Mouse (Mus musculus) liver, embryonic 15.5 days (tissue): Measurements from ENCODE around the gene Lamtor1. TPM values are rescaled to one million over a fixed set of nuclear protein-coding genes. Genes with fewer than 3 reads are reported as not detected.

Source experiments
- ATAC-seq: fragments of 200-750 bp; cut with Nextera tagmentation; 2 replicates; pipeline ENCODE4 v1.8.0; 2017; ENCODE audit warnings: moderate number of reproducible peaks, mild to moderate bottlenecking, moderate library complexity; ENCODE audit not compliant: insufficient read depth
- H3K27ac ChIP-seq: fragments of 300-500 bp; sonication (generic); replicated peaks from 2 replicates; pipeline ENCODE4 v1.5.1; 2015; ENCODE audit warnings: mild to moderate bottlenecking, inconsistent platforms
- H3K27me3 ChIP-seq: fragments of 300-500 bp; sonication (generic); 2 replicates; pipeline ENCODE4 v1.6.1; 2015; ENCODE audit warnings: mild to moderate bottlenecking, inconsistent platforms
- H3K36me3 ChIP-seq: fragments of 300-500 bp; sonication (generic); replicated peaks from 2 replicates; pipeline ENCODE4 v1.6.1; 2015; ENCODE audit warnings: moderate library complexity, mild to moderate bottlenecking, inconsistent platforms
- H3K4me1 ChIP-seq: fragments of 300-500 bp; sonication (generic); replicated peaks from 2 replicates; pipeline ENCODE4 v1.6.1; 2015; ENCODE audit warnings: inconsistent platforms
- H3K4me2 ChIP-seq: fragments of 300-500 bp; sonication (generic); 2 replicates; pipeline ENCODE4 v1.6.1; 2015; ENCODE audit warnings: moderate library complexity, mild to moderate bottlenecking, inconsistent platforms
- H3K4me3 ChIP-seq: fragments of 300-500 bp; sonication (generic); replicated peaks from 2 replicates; pipeline ENCODE4 v1.5.1; 2015; ENCODE audit warnings: mild to moderate bottlenecking, inconsistent platforms
- H3K9ac ChIP-seq: fragments of 300-500 bp; sonication (generic); 2 replicates; pipeline ENCODE4 v1.6.1; 2015; ENCODE audit warnings: moderate library complexity, mild to moderate bottlenecking, inconsistent platforms
- H3K9me3 ChIP-seq: fragments of 300-500 bp; sonication (generic); replicated peaks from 2 replicates; pipeline ENCODE4 v1.6.1; 2016; ENCODE audit warnings: inconsistent platforms
- WGBS: fragments of 180-500 bp; shearing (Covaris S2); methylation state at CpG from one replicate; pipeline ENCODE4 v1.1.7; 2015; ENCODE audit warnings: mixed read lengths; ENCODE audit not compliant: insufficient replicate concordance; 5-methylcytosine and 5-hydroxymethylcytosine counted together
- microRNA-seq: library from miRNA; unstranded; fragments of <30 nt; microRNA quantifications from one replicate; pipeline ENCODE4, GENCODE M21; 2016
- polyA plus RNA-seq: library from polyadenylated mRNA; unstranded; fragments of >200 nt; fragmentation: Nextera tagmentation; extraction: Ambion mirVana; gene quantifications from 2 replicates; pipeline ENCODE4 v1.2.1, GENCODE M21; 2015

Gene Lamtor1
- polyA plus RNA-seq, 1 experiment from 2014 or later: 69.0 TPM

GRCm38 (mm10) chr7:101971721-101972120 lies 66.0 kb downstream of the Lamtor1 start:
- whole genome bisulfite sequencing: 38% methylated on average over 2 of the region's 2 CpGs

GRCm38 (mm10) chr7:101973730-101974129 lies 68.0 kb downstream of the Lamtor1 start:
- H3K27me3 ChIP-seq: no peaks in the 10 kb centered on the region
- no peak for ATAC-seq
- 50% methylated on average over 3 of the region's 3 CpGs for WGBS
- H3K9ac ChIP-seq: no peak overlapping the region
- no peaks in the 10 kb centered on the region for H3K9me3 ChIP-seq
- no peak overlapping the region for H3K27ac ChIP-seq
- H3K36me3 ChIP-seq: peaks cover 11% of the 10 kb centered on the region
- H3K4me1 ChIP-seq: peaks cover 52% of the 10 kb centered on the region
- H3K4me2 ChIP-seq: no peak overlapping the region
- no peak overlapping the region for H3K4me3 ChIP-seq

More at GRCm38 (mm10) chr7:101971721-101972120, 66.0 kb downstream of the Lamtor1 start:
- Histone ChIP-seq H3K4me3 (peak overlapping the region; percentile 71; the same call in 1 of the 2 replicates), H3K9me3 (no peaks in the 10 kb centered on the region), H3K27ac (peak overlapping the region; percentile 89), H3K4me2 (peak overlapping the region; percentile 98), H3K4me1 (peaks cover 64% of the 10 kb centered on the region), H3K9ac (peak overlapping the region; percentile 69; the same call in 1 of the 2 replicates), H3K27me3 (no peaks in the 10 kb centered on the region), H3K36me3 (peaks cover 1% of the 10 kb centered on the region; the same call in 1 of the 2 replicates)
- ATAC-seq: no peak

DNA sequence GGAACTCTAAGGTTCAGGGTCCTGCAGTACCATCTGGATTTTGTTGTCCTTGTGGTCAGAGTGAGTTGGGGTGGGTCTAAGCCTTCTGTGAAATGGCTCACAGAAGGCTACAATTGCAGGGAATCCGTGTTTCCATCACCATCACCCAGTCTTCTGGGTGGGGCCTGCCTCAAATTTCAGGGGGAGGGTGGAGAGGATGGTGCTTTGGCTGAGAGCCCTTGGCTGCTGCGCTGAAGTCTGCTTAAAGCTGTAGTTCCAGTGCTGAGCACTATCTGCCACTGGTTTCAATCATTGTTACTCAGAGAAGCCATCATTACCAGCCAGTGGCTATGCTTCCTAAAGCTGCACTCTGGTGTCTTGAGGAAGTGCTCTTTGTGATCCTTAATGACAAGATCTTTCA lies 68.8 kb downstream of the Lamtor1 start:
- Histone ChIP-seq H3K4me1 (peaks cover 45% of the 10 kb centered on the region), H3K4me3 (no peak overlapping the region)
- WGBS: 65% methylated on average over 2 of the region's 2 CpGs

More for the DNA sequence above, 68.8 kb downstream of the Lamtor1 start:
- Histone ChIP-seq H3K27ac (no peak overlapping the region), H3K9me3 (no peaks in the 10 kb centered on the region), H3K9ac (no peak overlapping the region), H3K36me3 (peaks cover 14% of the 10 kb centered on the region), H3K27me3 (no peaks in the 10 kb centered on the region), H3K4me2 (no peak overlapping the region)
- no peak for ATAC-seq

Small RNA genes within 50 kb of the gene (microRNA-seq; reads per million reads assigned to microRNA genes)
- gene Gm22655: not detected

Other genes with a start within 250 kb of the Lamtor1 start
- gene Clpb, start 242.3 kb upstream of the Lamtor1 start, polyA plus RNA-seq: 23.2 and 23.9 TPM in 2 replicates
- not detected in 2 replicates for gene Phox2a, start 87.6 kb upstream of the Lamtor1 start, polyA plus RNA-seq
- 6.3 and 7.0 TPM in 2 replicates for gene Inppl1, start 67.7 kb upstream of the Lamtor1 start, polyA plus RNA-seq
- 6.1 and 7.7 TPM in 2 replicates for gene Folr2, start 48.7 kb upstream of the Lamtor1 start, polyA plus RNA-seq
- gene Anapc15, start 42.2 kb upstream of the Lamtor1 start, polyA plus RNA-seq: 44.5 and 48.0 TPM in 2 replicates
- gene Folr1, start 35.1 kb upstream of the Lamtor1 start, polyA plus RNA-seq: 0.24 and 0.62 TPM in 2 replicates
- 0.08 and 0.15 TPM in 2 replicates for gene Tomt, start 455 bp downstream of the Lamtor1 start, polyA plus RNA-seq
- 1.6 and 1.7 TPM in 2 replicates for gene Lrrc51, start 28.0 kb downstream of the Lamtor1 start, polyA plus RNA-seq
- 30.1 and 33.6 TPM in 2 replicates for gene Numa1, start 28.2 kb downstream of the Lamtor1 start, polyA plus RNA-seq
- 22.9 and 31.8 TPM in 2 replicates for gene Il18bp, start 112.8 kb downstream of the Lamtor1 start, polyA plus RNA-seq
- 11.5 and 14.4 TPM in 2 replicates for gene Rnf121, start 159.6 kb downstream of the Lamtor1 start, polyA plus RNA-seq
- gene Xndc1, start 159.6 kb downstream of the Lamtor1 start, polyA plus RNA-seq: 11.4 and 13.3 TPM in 2 replicates
- 0.30 TPM in 1 of 2 replicates, not detected in the other for gene Xntrpc, start 159.8 kb downstream of the Lamtor1 start, polyA plus RNA-seq
- 0.36 TPM in 1 of 2 replicates, not detected in the other for gene Trpc2, start 177.2 kb downstream of the Lamtor1 start, polyA plus RNA-seq
- gene Art1, start 195.8 kb downstream of the Lamtor1 start, polyA plus RNA-seq: 0.77 and 1.6 TPM in 2 replicates
- gene Art5, start 203.6 kb downstream of the Lamtor1 start, polyA plus RNA-seq: 0.25 and 0.30 TPM in 2 replicates
- gene Chrna10, start 210.9 kb downstream of the Lamtor1 start, polyA plus RNA-seq: not detected in 2 replicates